8 mouse cellular contexts compared by ENCODE assay signal in genomic region chr7:12977682-12978389, GRCm38 (mm10). TPM values are rescaled to one million over a fixed set of nuclear protein-coding genes. Genes with fewer than 3 reads are reported as not detected.
DNase-seq lines count a peak whose midpoint lies in the region; ATAC-seq and TF ChIP-seq lines count a peak whose summit lies in the region.

Gene Zfp446, plus strand, starts transcription at chr7:12977848.

- H3K9ac ChIP-seq in heart, embryonic 11.5 days (ENCODE audit: low read depth, low read length) = peak within 1 kb of the TSS; percentile 81
- H3K9ac ChIP-seq in kidney, embryonic 16.5 days (replicated peaks; ENCODE audit: low read length) = peak within 1 kb of the TSS; percentile 83
- H3K9ac ChIP-seq in liver, adult 2 months (ENCODE audit: low read depth, low read length) = peak within 1 kb of the TSS; percentile 81

- peaks cover 41% of the 10 kb centered on the region for H3K4me1 ChIP-seq in erythroblast, embryonic 14.5 days (ENCODE audit: control insufficient read depth)
- peaks cover 8% of the 10 kb centered on the region for H3K4me1 ChIP-seq in heart, embryonic 11.5 days (ENCODE audit: control insufficient read depth, insufficient read depth, low read length)
- H3K4me1 ChIP-seq in kidney, embryonic 16.5 days (ENCODE audit: insufficient read depth, low read length) = peaks cover 15% of the 10 kb centered on the region
- 0 out of 2 replicates have a peak, but pooled peaks cover 7% of the 10 kb centered on the region for H3K4me1 ChIP-seq in liver, adult 2 months (ENCODE audit: control insufficient read depth, insufficient read depth, low read length)

- H3K4me3 ChIP-seq in C2C12 (ENCODE audit: insufficient read depth, poor library complexity, severe bottlenecking) (peak within 1 kb of the TSS; percentile 40), myocyte (peak within 1 kb of the TSS; percentile 66)
- H3K4me3 ChIP-seq in erythroblast, embryonic 14.5 days (replicated peaks) = peak within 1 kb of the TSS; percentile 89
- peak within 1 kb of the TSS; percentile 66 for H3K4me3 ChIP-seq in heart, embryonic 11.5 days (ENCODE audit: low read depth, low read length)
- H3K4me3 ChIP-seq in kidney, embryonic 16.5 days (ENCODE audit: low read length) = peak within 1 kb of the TSS; percentile 74
- peak within 1 kb of the TSS; percentile 74 for H3K4me3 ChIP-seq in liver, adult 2 months (ENCODE audit: insufficient read depth, low read depth, low read length)

- no peaks in the 10 kb centered on the region for H3K27me3 ChIP-seq in C2C12 (ENCODE audit: control insufficient read depth, insufficient read depth, insufficient read length)
- H3K27me3 ChIP-seq in erythroblast, embryonic 14.5 days (ENCODE audit: control insufficient read depth) = no peaks in the 10 kb centered on the region
- H3K27me3 ChIP-seq in heart, embryonic 11.5 days (ENCODE audit: control insufficient read depth, insufficient read depth, low read length) = no peaks in the 10 kb centered on the region
- H3K27me3 ChIP-seq in kidney, embryonic 16.5 days (ENCODE audit: insufficient read depth, low read length) = no peaks in the 10 kb centered on the region
- H3K27me3 ChIP-seq in liver, adult 2 months (ENCODE audit: control insufficient read depth, insufficient read depth, low read length) = no peaks in the 10 kb centered on the region
- no peaks in the 10 kb centered on the region for H3K27me3 ChIP-seq in myocyte (ENCODE audit: control insufficient read depth, insufficient read depth, insufficient read length)
- no peaks in the 10 kb centered on the region for H3K27me3 ChIP-seq in splenic B cell, adult 2 months (ENCODE audit: control insufficient read depth, insufficient read depth, low read length, poor library complexity, severe bottlenecking)

- H3K36me3 ChIP-seq in C2C12 (ENCODE audit: control insufficient read depth, insufficient read depth) (no peaks in the 10 kb centered on the region), myocyte (ENCODE audit: control insufficient read depth, insufficient read depth) (no peaks in the 10 kb centered on the region)
- H3K36me3 ChIP-seq in erythroblast, embryonic 14.5 days (ENCODE audit: control insufficient read depth) = peaks cover 28% of the 10 kb centered on the region
- no peaks in the 10 kb centered on the region; the same call in 1 of the 2 replicates for H3K36me3 ChIP-seq in heart, embryonic 11.5 days (ENCODE audit: control insufficient read depth, insufficient read depth, low read length)
- H3K36me3 ChIP-seq in kidney, embryonic 16.5 days (ENCODE audit: insufficient read depth, low read length) = no peaks in the 10 kb centered on the region
- H3K36me3 ChIP-seq in liver, adult 2 months (ENCODE audit: control insufficient read depth, insufficient read depth, low read length) = no peaks in the 10 kb centered on the region
- H3K36me3 ChIP-seq in splenic B cell, adult 2 months (ENCODE audit: control insufficient read depth, insufficient read depth, low read length, poor library complexity, severe bottlenecking) = no peaks in the 10 kb centered on the region; the same call in 1 of the 2 replicates

- H3K4me2 ChIP-seq in heart, embryonic 11.5 days = peak within 1 kb of the TSS; percentile 81
- H3K4me2 ChIP-seq in kidney, embryonic 16.5 days (replicated peaks; ENCODE audit: low read depth, low read length) = peak within 1 kb of the TSS; percentile 78
- H3K4me2 ChIP-seq in myocyte (ENCODE audit: low read depth) = peak within 1 kb of the TSS; percentile 99

- no peak for TF ChIP-seq CTCF in C2C12 (IDR thresholded peaks at IDR 0.05; ENCODE audit: control insufficient read depth, insufficient read depth, insufficient read length)
- TF ChIP-seq CTCF in brain, embryonic 14.5 days (IDR thresholded peaks at IDR 0.05; ENCODE audit: borderline replicate concordance, extremely low read depth, insufficient read depth, insufficient read length) = no peak
- TF ChIP-seq CTCF in liver, adult 2 months (IDR thresholded peaks at IDR 0.05; ENCODE audit: low read depth, low read length) = no peak

- peak; percentile 99 for DNase-seq in brain, embryonic 14.5 days (ENCODE audit: low read depth)
- peak; percentile 93 for DNase-seq in liver, adult 2 months (ENCODE audit: extremely low read depth, low read depth, low spot score)
- peak; percentile 98 for DNase-seq in splenic B cell, adult 2 months (ENCODE audit: low read depth, low spot score)

- H3ac ChIP-seq in C2C12 (ENCODE audit: control insufficient read depth, insufficient read length, low read depth) (peak within 1 kb of the TSS; percentile 74), myocyte (ENCODE audit: control insufficient read depth, insufficient read length) (peak within 1 kb of the TSS; percentile 19)

- TF ChIP-seq POLR2A in brain, embryonic 14.5 days (IDR thresholded peaks at IDR 0.05; ENCODE audit: borderline replicate concordance, extremely low read depth, insufficient read depth, insufficient read length, poor library complexity, severe bottlenecking) = peak; percentile 77; the same call in 1 of the 2 replicates
- peak; percentile 72; the same call in 1 of the 2 replicates for TF ChIP-seq POLR2A in liver, adult 2 months (IDR thresholded peaks at IDR 0.05; ENCODE audit: extremely low read depth, insufficient read depth, low read length)
- peak; percentile 80 for TF ChIP-seq POLR2A in myocyte (IDR thresholded peaks at IDR 0.05; ENCODE audit: insufficient read length, low read depth)

- no peaks in the 10 kb centered on the region for H3K79me3 ChIP-seq in C2C12 (ENCODE audit: low read depth)

- peak within 1 kb of the TSS; percentile 93 for H3K27ac ChIP-seq in heart, embryonic 11.5 days (ENCODE audit: low read depth, low read length)
- peak within 1 kb of the TSS; percentile 96 for H3K27ac ChIP-seq in kidney, embryonic 16.5 days (ENCODE audit: low read length)
- H3K27ac ChIP-seq in liver, adult 2 months (replicated peaks; ENCODE audit: insufficient read depth, low read depth, low read length) = peak within 1 kb of the TSS; percentile 91

- WGBS in heart, embryonic 11.5 days (ENCODE audit: insufficient replicate concordance) = under 1% methylated on average over 49 of the region's 49 CpGs
- WGBS in kidney, embryonic 16.5 days = under 1% methylated on average over 49 of the region's 49 CpGs
- under 1% methylated on average over 49 of the region's 49 CpGs for WGBS in liver, adult 2 months

- H3K9me3 ChIP-seq in erythroblast, embryonic 14.5 days (ENCODE audit: control insufficient read depth, low read length) = no peaks in the 10 kb centered on the region
- no peaks in the 10 kb centered on the region for H3K9me3 ChIP-seq in heart, embryonic 11.5 days (replicated peaks; ENCODE audit: control insufficient read depth, low read length)
- H3K9me3 ChIP-seq in kidney, embryonic 16.5 days (ENCODE audit: low read length) = no peaks in the 10 kb centered on the region

- H3K79me2 ChIP-seq in C2C12 (ENCODE audit: control insufficient read depth, insufficient read depth) = no peaks in the 10 kb centered on the region
- H3K79me2 ChIP-seq in liver, adult 2 months (ENCODE audit: control insufficient read depth, insufficient read depth, low read length) = no peaks in the 10 kb centered on the region
- H3K79me2 ChIP-seq in myocyte (ENCODE audit: control insufficient read depth, insufficient read depth) = no peaks in the 10 kb centered on the region

- ATAC-seq in heart, embryonic 11.5 days (replicated peaks; ENCODE audit: insufficient number of reproducible peaks, low FRiP score, low TSS enrichment) = peak; percentile 100
- peak; percentile 98 for ATAC-seq in kidney, embryonic 16.5 days (ENCODE audit: low FRiP score, low TSS enrichment)

TF ChIP-seq in C2C12, 6 proteins besides CTCF, POLR2A, EP300 and RAD21:
- TF ChIP-seq USF1 (IDR thresholded peaks at IDR 0.05; ENCODE audit: low read depth) (no peak), MAX (IDR thresholded peaks at IDR 0.05) (no peak), FOSL1 (IDR thresholded peaks at IDR 0.05; ENCODE audit: insufficient read depth, low read length, poor library complexity, severe bottlenecking) (no peak), MYOG (IDR thresholded peaks at IDR 0.05; ENCODE audit: control insufficient read depth, extremely low read depth, insufficient read length) (no peak), CEBPB (IDR thresholded peaks at IDR 0.05; ENCODE audit: low read depth) (no peak), MYOD1 (IDR thresholded peaks at IDR 0.05; ENCODE audit: control insufficient read depth, insufficient read length, low read depth) (no peak)
TF ChIP-seq in C2C12: peak in this region for 0.

TF ChIP-seq in myocyte, 11 proteins besides CTCF, POLR2A, EP300 and RAD21:
- TF ChIP-seq CEBPB (IDR thresholded peaks at IDR 0.05; ENCODE audit: insufficient read depth, poor library complexity, severe bottlenecking) (no peak), POLR2AphosphoS2 (IDR thresholded peaks at IDR 0.05; ENCODE audit: insufficient read length, low read depth) (peak; percentile 86), MYOG (IDR thresholded peaks at IDR 0.05; ENCODE audit: control insufficient read depth in 1 of 3, insufficient read depth in 1 of 3, insufficient read length in 2 of 3, low read depth in 2 of 3) (peak in 1 of 3 experiments; percentile 27), MYOD1 (IDR thresholded peaks at IDR 0.05; ENCODE audit: control insufficient read depth in 1 of 3, insufficient read length in 2 of 3, low read depth in 2 of 3) (no peak), SRF (IDR thresholded peaks at IDR 0.05; ENCODE audit: control insufficient read depth, insufficient read length, low read depth) (peak; percentile 15)

RNA-seq across cellular contexts. Expression of gene Zfp446, which starts in this region (rescaled TPM):
- polyA plus RNA-seq in C2C12 (2012; fragmentation: generic; extraction: Trizol) (1.7 TPM), myocyte (2012; fragmentation: generic; extraction: Trizol) (1.7 TPM)
- polyA plus RNA-seq in brain, embryonic 14.5 days (2012; rRNA removed) = 14.2 and 16.5 TPM in 2 replicates
- polyA plus RNA-seq in erythroblast, embryonic 14.5 days (2012) = 0.20 and 0.29 TPM in 2 replicates
- polyA plus RNA-seq in heart, embryonic 11.5 days (2014; fragmentation: Nextera tagmentation; extraction: Ambion mirVana) = 4.3 and 5.5 TPM in 2 replicates
- 12.4 and 14.4 TPM in 2 replicates for polyA plus RNA-seq in kidney, embryonic 16.5 days (2015; fragmentation: Nextera tagmentation; extraction: Ambion mirVana)
- total RNA-seq in liver, adult 2 months (2014; rRNA removed) = 1.3 and 1.4 TPM in 2 replicates
- 1.9 and 3.6 TPM in 2 replicates for polyA plus RNA-seq in liver, adult 2 months (2012; rRNA removed)

Comparison
In these comparisons a context has a peak if more than half of its experiments do, and no peak if none do; other contexts are left out.
1. Peak in every context shown above with its lines: DNase-seq, ATAC-seq, H3K4me3 ChIP-seq and H3K27ac ChIP-seq.